Mouse (Mus musculus) brown adipose tissue, adult 24 weeks (tissue): ENCODE data around the gene Sh3bgrl2. TPM values are rescaled to one million over a fixed set of nuclear protein-coding genes. Genes with fewer than 3 reads are reported as not detected.

Experiments used
- H3K27ac ChIP-seq: fragments of 200-500 bp; replicated peaks from 2 replicates; pipeline ENCODE4 v1.5.1; 2012; ENCODE audit warnings: low read depth, mild to moderate bottlenecking, low read length
- H3K4me1 ChIP-seq: fragments of 200-500 bp; 2 replicates; pipeline ENCODE4 v1.6.1; 2012; ENCODE audit warnings: low read length, mixed read lengths; ENCODE audit not compliant: control insufficient read depth, insufficient read depth, insufficient read length
- H3K4me3 ChIP-seq: fragments of 200-500 bp; 2 replicates; pipeline ENCODE4 v1.5.1; 2012; ENCODE audit warnings: low read depth, mild to moderate bottlenecking, low read length, moderate library complexity; ENCODE audit not compliant: insufficient read depth
- polyA plus RNA-seq: library from polyadenylated mRNA; stranded (reverse); fragments of >200 nt; gene quantifications from 2 replicates; pipeline ENCODE4 v1.2.4, GENCODE M21; 2012; ENCODE audit not compliant: missing spikeins, insufficient read depth, insufficient read length

The Sh3bgrl2 gene
- polyA plus RNA-seq, 1 experiment, result 8.0 TPM

GRCm38 (mm10) chr9:83623455-83623854, 75.3 kb downstream of the Sh3bgrl2 start:
- Histone ChIP-seq H3K4me3 (no peak overlapping the region), H3K27ac (no peak overlapping the region), H3K4me1 (no peaks in the 10 kb centered on the region)

GRCm38 (mm10) chr9:83624193-83624592, 76.1 kb downstream of the Sh3bgrl2 start:
- H3K27ac ChIP-seq, result no peak overlapping the region
- H3K4me1 ChIP-seq, result no peaks in the 10 kb centered on the region
- no peak overlapping the region for H3K4me3 ChIP-seq

GRCm38 (mm10) chr9:83625085-83625484, 77.0 kb downstream of the Sh3bgrl2 start:
- Histone ChIP-seq H3K27ac (no peak overlapping the region), H3K4me1 (no peaks in the 10 kb centered on the region), H3K4me3 (no peak overlapping the region)

- Histone ChIP-seq H3K27ac (no peak overlapping the region), H3K4me3 (no peak overlapping the region)
These were observed 80.8 kb downstream of the Sh3bgrl2 start for GRCm38 (mm10) chr9:83628669-83629612.

GRCm38 (mm10) chr9:83630341-83630740, 82.2 kb downstream of the Sh3bgrl2 start:
- H3K27ac ChIP-seq, result no peak overlapping the region
- no peak overlapping the region for H3K4me3 ChIP-seq
- no peaks in the 10 kb centered on the region for H3K4me1 ChIP-seq

More at GRCm38 (mm10) chr9:83628669-83629612, 80.8 kb downstream of the Sh3bgrl2 start:
- no peaks in the 10 kb centered on the region for H3K4me1 ChIP-seq

- Histone ChIP-seq H3K4me1 (no peaks in the 10 kb centered on the region), H3K4me3 (no peak overlapping the region)
These were observed 83.8 kb downstream of the Sh3bgrl2 start for GRCm38 (mm10) chr9:83631920-83632319.

GRCm38 (mm10) chr9:83634703-83635102, 86.6 kb downstream of the Sh3bgrl2 start:
- H3K4me1 ChIP-seq, result no peaks in the 10 kb centered on the region
- H3K27ac ChIP-seq, result no peak overlapping the region
- H3K4me3 ChIP-seq, result no peak overlapping the region

More at GRCm38 (mm10) chr9:83631920-83632319, 83.8 kb downstream of the Sh3bgrl2 start:
- H3K27ac ChIP-seq, result no peak overlapping the region

- Histone ChIP-seq H3K27ac (no peak overlapping the region), H3K4me3 (no peak overlapping the region), H3K4me1 (no peaks in the 10 kb centered on the region)
These were observed 87.9 kb downstream of the Sh3bgrl2 start for GRCm38 (mm10) chr9:83635997-83636396.

- Histone ChIP-seq H3K4me3 (no peak overlapping the region), H3K4me1 (no peaks in the 10 kb centered on the region), H3K27ac (no peak overlapping the region)
These were observed 95.0 kb downstream of the Sh3bgrl2 start for GRCm38 (mm10) chr9:83643139-83643538.

GRCm38 (mm10) chr9:83643833-83644232, 95.7 kb downstream of the Sh3bgrl2 start:
- Histone ChIP-seq H3K4me3 (no peak overlapping the region), H3K4me1 (peaks cover 2% of the 10 kb centered on the region; the same call in 1 of the 2 replicates), H3K27ac (no peak overlapping the region)

- no peak overlapping the region for H3K27ac ChIP-seq
- peaks cover 2% of the 10 kb centered on the region; the same call in 1 of the 2 replicates for H3K4me1 ChIP-seq
- H3K4me3 ChIP-seq, result no peak overlapping the region
These were observed 98.1 kb downstream of the Sh3bgrl2 start for GRCm38 (mm10) chr9:83646215-83646614.

GRCm38 (mm10) chr9:83646691-83647090, 98.6 kb downstream of the Sh3bgrl2 start:
- H3K4me1 ChIP-seq, result peaks cover 2% of the 10 kb centered on the region; the same call in 1 of the 2 replicates
- H3K27ac ChIP-seq, result no peak overlapping the region
- no peak overlapping the region for H3K4me3 ChIP-seq

- no peak overlapping the region for H3K27ac ChIP-seq
- no peak overlapping the region for H3K4me3 ChIP-seq
- H3K4me1 ChIP-seq, result peaks cover 2% of the 10 kb centered on the region
These were observed 100.0 kb downstream of the Sh3bgrl2 start for GRCm38 (mm10) chr9:83647919-83648705.

GRCm38 (mm10) chr9:83648733-83649132, 100.6 kb downstream of the Sh3bgrl2 start:
- no peak overlapping the region for H3K27ac ChIP-seq
- peaks cover 2% of the 10 kb centered on the region for H3K4me1 ChIP-seq
- no peak overlapping the region for H3K4me3 ChIP-seq

- Histone ChIP-seq H3K4me1 (peaks cover 2% of the 10 kb centered on the region), H3K4me3 (no peak overlapping the region), H3K27ac (no peak overlapping the region)
These were observed 103.9 kb downstream of the Sh3bgrl2 start for GRCm38 (mm10) chr9:83652015-83652414.
